Mouse (Mus musculus) neural tube, embryonic 12.5 days (tissue): ENCODE measurements around the gene Ifi35. TPM values are rescaled to one million over a fixed set of nuclear protein-coding genes. Genes with fewer than 3 reads are reported as not detected.
"Not testable (repeated sequence)": the region's sequence is repeated elsewhere in the genome, so short reads cannot be mapped to it uniquely, and the experiment has no call there.

Experiments used
- ATAC-seq: fragments of 200-750 bp; cut with Nextera tagmentation; 2 replicates; pipeline ENCODE4 v1.8.0; 2017; ENCODE audit warnings: low read depth, mild to moderate bottlenecking, moderate TSS enrichment, moderate library complexity; ENCODE audit not compliant: low FRiP score
- H3K27ac ChIP-seq: fragments of 300-500 bp; sonication (generic); 2 replicates; pipeline ENCODE4 v1.5.1; 2016
- H3K27me3 ChIP-seq: fragments of 300-500 bp; sonication (generic); replicated peaks from 2 replicates; pipeline ENCODE4 v1.6.1; 2016; ENCODE audit warnings: mild to moderate bottlenecking
- H3K36me3 ChIP-seq: fragments of 300-500 bp; sonication (generic); 2 replicates; pipeline ENCODE4 v1.6.1; 2016; ENCODE audit warnings: mild to moderate bottlenecking
- H3K4me1 ChIP-seq: fragments of 300-500 bp; sonication (generic); 2 replicates; pipeline ENCODE4 v1.6.1; 2016
- H3K4me2 ChIP-seq: fragments of 300-500 bp; sonication (generic); replicated peaks from 2 replicates; pipeline ENCODE4 v1.6.1; 2016; ENCODE audit warnings: mild to moderate bottlenecking
- H3K4me3 ChIP-seq: fragments of 300-500 bp; sonication (generic); 2 replicates; pipeline ENCODE4 v1.5.1; 2016
- H3K9ac ChIP-seq: fragments of 300-500 bp; sonication (generic); 2 replicates; pipeline ENCODE4 v1.6.1; 2016; ENCODE audit warnings: mild to moderate bottlenecking
- H3K9me3 ChIP-seq: fragments of 300-500 bp; sonication (generic); 2 replicates; pipeline ENCODE4 v1.6.1; 2016; ENCODE audit warnings: mild to moderate bottlenecking
- WGBS: fragments of 180-500 bp; shearing (Covaris S2); methylation state at CpG from one replicate; pipeline ENCODE4 v1.1.7; 2016; 5-methylcytosine and 5-hydroxymethylcytosine counted together
- polyA plus RNA-seq: library from polyadenylated mRNA; unstranded; fragments of >200 nt; fragmentation: Nextera tagmentation; extraction: Ambion mirVana; gene quantifications from 2 replicates; pipeline ENCODE4 v1.2.1, GENCODE M21; 2016

Ifi35 gene
- polyA plus RNA-seq, 1 experiment from 2014 or later, result 4.3 TPM

- ATAC-seq, result no peak
- no peak overlapping the region for H3K4me2 ChIP-seq
- H3K4me1 ChIP-seq, result peaks cover 48% of the 10 kb centered on the region
- 76% methylated on average over 5 of the region's 5 CpGs for WGBS
- H3K9me3 ChIP-seq, result no peaks in the 10 kb centered on the region
- peaks cover 13% of the 10 kb centered on the region; the same call in 1 of the 2 replicates for H3K36me3 ChIP-seq
- no peak overlapping the region for H3K4me3 ChIP-seq
- H3K27me3 ChIP-seq, result no peaks in the 10 kb centered on the region
- H3K9ac ChIP-seq, result no peak overlapping the region
- no peak overlapping the region for H3K27ac ChIP-seq
Observed at GRCm38 (mm10) chr11:101474298-101474697, 26.1 kb downstream of the Ifi35 start.

GRCm38 (mm10) chr11:101476361-101476760 is 28.2 kb downstream of the Ifi35 start:
- ATAC-seq, H3K9ac ChIP-seq, H3K4me3 ChIP-seq, H3K27ac ChIP-seq, H3K36me3 ChIP-seq, H3K27me3 ChIP-seq, H3K9me3 ChIP-seq, H3K4me2 ChIP-seq: not testable (repeated sequence)
- WGBS, result 80% methylated on average over 4 of the region's 4 CpGs
- H3K4me1 ChIP-seq, result peaks cover 46% of the 10 kb centered on the region

GRCm38 (mm10) chr11:101477194-101477551 is 29.0 kb downstream of the Ifi35 start:
- peaks cover 38% of the 10 kb centered on the region for H3K4me1 ChIP-seq
- ATAC-seq, result peak; percentile 70
- H3K36me3 ChIP-seq, result no peaks in the 10 kb centered on the region
- no peaks in the 10 kb centered on the region for H3K9me3 ChIP-seq
- H3K27me3 ChIP-seq, result no peaks in the 10 kb centered on the region
- peak overlapping the region; percentile 75 for H3K27ac ChIP-seq
- peak overlapping the region; percentile 8; the same call in 1 of the 2 replicates for H3K4me2 ChIP-seq
- 21% methylated on average over 4 of the region's 4 CpGs for WGBS
- H3K9ac ChIP-seq, result no peak overlapping the region
- H3K4me3 ChIP-seq, result no peak overlapping the region

- 23% methylated on average over 10 of the region's 10 CpGs for WGBS
- Histone ChIP-seq H3K4me3 (peak overlapping the region; percentile 1; the same call in 1 of the 2 replicates), H3K27ac (peak overlapping the region; percentile 92), H3K36me3 (no peaks in the 10 kb centered on the region), H3K9me3 (no peaks in the 10 kb centered on the region), H3K4me2 (peak overlapping the region; percentile 50), H3K9ac (0 out of 2 replicates have a peak overlapping the region, but pooled peaks have one; percentile 29), H3K4me1 (peaks cover 33% of the 10 kb centered on the region), H3K27me3 (no peaks in the 10 kb centered on the region)
- peak; percentile 84 for ATAC-seq
Observed at GRCm38 (mm10) chr11:101477552-101478211, 29.5 kb downstream of the Ifi35 start.

GRCm38 (mm10) chr11:101479171-101479635 is 31.0 kb downstream of the Ifi35 start:
- H3K4me1 ChIP-seq, result peaks cover 40% of the 10 kb centered on the region
- H3K4me3 ChIP-seq, result peak overlapping the region; percentile 17
- peak overlapping the region; percentile 50 for H3K4me2 ChIP-seq
- H3K27me3 ChIP-seq, result no peaks in the 10 kb centered on the region
- peak overlapping the region; percentile 42; the same call in 1 of the 2 replicates for H3K9ac ChIP-seq
- ATAC-seq, result peak; percentile 60
- H3K36me3 ChIP-seq, result no peaks in the 10 kb centered on the region
- 3% methylated on average over 18 of the region's 18 CpGs for WGBS
- peak overlapping the region; percentile 92 for H3K27ac ChIP-seq
- no peaks in the 10 kb centered on the region for H3K9me3 ChIP-seq

GRCm38 (mm10) chr11:101480912-101481311 is 32.7 kb downstream of the Ifi35 start:
- H3K27me3 ChIP-seq, result no peaks in the 10 kb centered on the region
- WGBS, result 71% methylated on average over 6 of the region's 6 CpGs
- peaks cover 46% of the 10 kb centered on the region for H3K4me1 ChIP-seq
- no peak overlapping the region for H3K27ac ChIP-seq
- H3K4me3 ChIP-seq, result no peak overlapping the region
- H3K36me3 ChIP-seq, result no peaks in the 10 kb centered on the region
- no peaks in the 10 kb centered on the region for H3K9me3 ChIP-seq
- H3K9ac ChIP-seq, result no peak overlapping the region
- H3K4me2 ChIP-seq, result no peak overlapping the region
- no peak for ATAC-seq

- Histone ChIP-seq H3K9me3 (no peaks in the 10 kb centered on the region), H3K4me1 (peaks cover 31% of the 10 kb centered on the region), H3K4me3 (no peak overlapping the region), H3K27me3 (no peaks in the 10 kb centered on the region), H3K4me2 (no peak overlapping the region), H3K27ac (peak overlapping the region; percentile 29; the same call in 1 of the 2 replicates), H3K9ac (no peak overlapping the region), H3K36me3 (peaks cover 3% of the 10 kb centered on the region; the same call in 1 of the 2 replicates)
- ATAC-seq, result no peak
- 16% methylated on average over 3 of the region's 3 CpGs for WGBS
Observed at GRCm38 (mm10) chr11:101483804-101484203, 35.6 kb downstream of the Ifi35 start.

- Histone ChIP-seq H3K36me3 (peaks cover 3% of the 10 kb centered on the region; the same call in 1 of the 2 replicates), H3K4me3 (no peak overlapping the region), H3K27me3 (no peaks in the 10 kb centered on the region), H3K4me1 (peaks cover 27% of the 10 kb centered on the region), H3K27ac (peak overlapping the region; percentile 53), H3K4me2 (no peak overlapping the region), H3K9ac (no peak overlapping the region), H3K9me3 (no peaks in the 10 kb centered on the region)
- WGBS, result 75% methylated on average over 6 of the region's 6 CpGs
- ATAC-seq, result no peak
Observed at GRCm38 (mm10) chr11:101484245-101484644, 36.0 kb downstream of the Ifi35 start.

- Histone ChIP-seq H3K36me3 (peaks cover 3% of the 10 kb centered on the region; the same call in 1 of the 2 replicates), H3K27me3 (no peaks in the 10 kb centered on the region), H3K9me3 (no peaks in the 10 kb centered on the region), H3K4me1 (peaks cover 22% of the 10 kb centered on the region), H3K4me2 (no peak overlapping the region), H3K4me3 (no peak overlapping the region), H3K27ac (no peak overlapping the region; the same call in 1 of the 2 replicates), H3K9ac (no peak overlapping the region)
- ATAC-seq, result no peak
- WGBS, result 89% methylated on average over 7 of the region's 7 CpGs
Observed at GRCm38 (mm10) chr11:101484814-101485213, 36.6 kb downstream of the Ifi35 start.

- ATAC-seq, result no peak
- H3K9ac ChIP-seq, result 0 out of 2 replicates have a peak overlapping the region, but pooled peaks have one; percentile 6
- peaks cover 17% of the 10 kb centered on the region; the same call in 1 of the 2 replicates for H3K4me1 ChIP-seq
- no peak overlapping the region for H3K4me2 ChIP-seq
- H3K27ac ChIP-seq, result peak overlapping the region; percentile 50; the same call in 1 of the 2 replicates
- H3K4me3 ChIP-seq, result no peak overlapping the region
- no peaks in the 10 kb centered on the region for H3K27me3 ChIP-seq
- 65% methylated on average over 6 of the region's 6 CpGs for WGBS
- no peaks in the 10 kb centered on the region for H3K9me3 ChIP-seq
- peaks cover 3% of the 10 kb centered on the region; the same call in 1 of the 2 replicates for H3K36me3 ChIP-seq
Observed at GRCm38 (mm10) chr11:101485509-101486028, 37.4 kb downstream of the Ifi35 start.

GRCm38 (mm10) chr11:101486126-101486525 is 37.9 kb downstream of the Ifi35 start:
- no peaks in the 10 kb centered on the region for H3K27me3 ChIP-seq
- no peaks in the 10 kb centered on the region for H3K9me3 ChIP-seq
- ATAC-seq, result no peak
- no peak overlapping the region for H3K4me3 ChIP-seq
- peaks cover 17% of the 10 kb centered on the region; the same call in 1 of the 2 replicates for H3K4me1 ChIP-seq
- no peak overlapping the region for H3K4me2 ChIP-seq
- no peak overlapping the region for H3K27ac ChIP-seq
- H3K9ac ChIP-seq, result no peak overlapping the region
- WGBS, result 84% methylated on average over 6 of the region's 6 CpGs
- H3K36me3 ChIP-seq, result peaks cover 3% of the 10 kb centered on the region; the same call in 1 of the 2 replicates

- no peak for ATAC-seq
- H3K4me3 ChIP-seq, result no peak overlapping the region
- WGBS, result 88% methylated on average over 5 of the region's 5 CpGs
- no peak overlapping the region for H3K27ac ChIP-seq
- H3K4me1 ChIP-seq, result no peaks in the 10 kb centered on the region
- H3K9ac ChIP-seq, result no peak overlapping the region
- H3K36me3 ChIP-seq, result peaks cover 23% of the 10 kb centered on the region
- H3K9me3 ChIP-seq, result no peaks in the 10 kb centered on the region
- no peak overlapping the region for H3K4me2 ChIP-seq
- H3K27me3 ChIP-seq, result no peaks in the 10 kb centered on the region
Observed at GRCm38 (mm10) chr11:101506269-101506780, 58.1 kb downstream of the Ifi35 start.
